Mouse (Mus musculus): ENCODE data around the gene Mdm4.

DNA sequence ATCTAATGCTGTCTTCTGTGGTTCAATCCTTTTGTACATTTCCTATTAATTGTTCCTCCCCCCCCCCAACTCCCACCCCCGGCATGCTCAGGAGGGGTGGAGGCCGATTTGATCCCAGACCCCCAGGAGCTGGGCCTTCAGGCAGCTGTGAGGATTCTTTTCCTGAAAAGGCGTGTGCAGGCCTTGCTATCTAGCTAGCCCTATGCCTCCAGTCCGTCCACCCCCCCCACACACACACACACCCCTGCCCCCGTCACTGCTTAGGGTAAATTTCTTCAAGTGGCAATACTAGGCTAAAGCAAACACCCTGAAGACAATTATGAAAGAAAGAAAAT, 2.6 kb upstream of the Mdm4 start:
- TF ChIP-seq CTCF (conservative IDR thresholded peaks at IDR 0.05; ENCODE audit: low read length) (no peak), POU5F1 (IDR thresholded peaks at IDR 0.05; ENCODE audit: borderline replicate concordance, low read length) (no peak)

Data from E14TG2a.4 (cell line).